Mouse (Mus musculus) myocyte (in vitro differentiated cells): ENCODE measurements around the gene Gngt2. TPM values are rescaled to one million over a fixed set of nuclear protein-coding genes. Genes with fewer than 3 reads are reported as not detected.

Experiments
- H3K27me3 ChIP-seq: one replicate; pipeline ENCODE4 v1.6.1; 2011; ENCODE audit not compliant: control insufficient read depth, insufficient read depth, insufficient read length
- H3K36me3 ChIP-seq: one replicate; pipeline ENCODE4 v1.6.1; 2011; ENCODE audit not compliant: control insufficient read depth, insufficient read depth
- H3K4me2 ChIP-seq: one replicate; pipeline ENCODE4 v1.6.1; 2011; ENCODE audit warnings: low read depth, control low read depth
- H3K4me3 ChIP-seq: one replicate; pipeline ENCODE4 v1.5.1; 2011; ENCODE audit warnings: mild to moderate bottlenecking, control low read depth, moderate library complexity
- H3K79me2 ChIP-seq: one replicate; pipeline ENCODE4 v1.6.1; 2011; ENCODE audit not compliant: control insufficient read depth, insufficient read depth
- H3ac ChIP-seq: one replicate; pipeline ENCODE4 v1.6.1; 2011; ENCODE audit not compliant: control insufficient read depth, insufficient read length
- CEBPB ChIP-seq: IDR thresholded peaks from 2 replicates; pipeline ENCODE4 v1.6.1; 2011; ENCODE audit warnings: mild to moderate bottlenecking, moderate library complexity; ENCODE audit not compliant: poor library complexity, insufficient read depth, severe bottlenecking
- E2F4 ChIP-seq: IDR thresholded peaks from one replicate; pipeline ENCODE4 v1.6.1; 2011; ENCODE audit warnings: mild to moderate bottlenecking, control low read depth, moderate library complexity; ENCODE audit not compliant: insufficient read depth
- MAX ChIP-seq: IDR thresholded peaks from one replicate; pipeline ENCODE4 v1.6.1; 2011; ENCODE audit warnings: low read depth, mild to moderate bottlenecking, control low read depth
- MYOD1 ChIP-seq, 3 experiments: IDR thresholded peaks; one replicate each; pipeline ENCODE4 v1.6.1; 2011; ENCODE audit warnings: control low read depth in 2 of 3, low read depth in 2 of 3, mild to moderate bottlenecking in 2 of 3, moderate library complexity in 1 of 3; ENCODE audit not compliant: insufficient read length in 2 of 3, control insufficient read depth in 1 of 3
- MYOG ChIP-seq, 3 experiments: IDR thresholded peaks; one replicate each; pipeline ENCODE4 v1.6.1; 2011; ENCODE audit warnings: control low read depth in 2 of 3, low read depth in 2 of 3, mild to moderate bottlenecking in 2 of 3; ENCODE audit not compliant: insufficient read length in 2 of 3, control insufficient read depth in 1 of 3, insufficient read depth in 1 of 3
- POLR2A ChIP-seq: IDR thresholded peaks from one replicate; pipeline ENCODE4 v1.6.1; 2011; ENCODE audit warnings: low read depth, mild to moderate bottlenecking, control low read depth, moderate library complexity; ENCODE audit not compliant: insufficient read length
- POLR2AphosphoS2 ChIP-seq: IDR thresholded peaks from one replicate; pipeline ENCODE4 v1.6.1; 2011; ENCODE audit warnings: low read depth, control low read depth; ENCODE audit not compliant: insufficient read length
- REST ChIP-seq: IDR thresholded peaks from one replicate; pipeline ENCODE4 v1.6.1; 2011; ENCODE audit warnings: mild to moderate bottlenecking, control low read depth, moderate library complexity; ENCODE audit not compliant: insufficient read depth, insufficient read length
- SRF ChIP-seq: IDR thresholded peaks from one replicate; pipeline ENCODE4 v1.6.1; 2011; ENCODE audit warnings: low read depth; ENCODE audit not compliant: control insufficient read depth, insufficient read length
- TCF12 ChIP-seq: IDR thresholded peaks from one replicate; pipeline ENCODE4 v1.6.1; 2011; ENCODE audit warnings: mild to moderate bottlenecking, control low read depth; ENCODE audit not compliant: poor library complexity, insufficient read depth, severe bottlenecking
- TCF3 ChIP-seq: IDR thresholded peaks from one replicate; pipeline ENCODE4 v1.6.1; 2011; ENCODE audit warnings: low read depth, control low read depth; ENCODE audit not compliant: insufficient read length
- USF1 ChIP-seq: IDR thresholded peaks from one replicate; pipeline ENCODE4 v1.6.1; 2011; ENCODE audit warnings: low read depth, mild to moderate bottlenecking, control low read depth, moderate library complexity
- polyA plus RNA-seq: library from polyadenylated mRNA; unstranded; fragments of >200 nt; fragmentation: generic; extraction: Trizol; gene quantifications from one replicate; pipeline ENCODE4 v1.2.1, GENCODE M21; 2012; ENCODE audit warnings: missing spikeins

Gene Gngt2
- polyA plus RNA-seq, 1 experiment = 1.1 TPM

DNA sequence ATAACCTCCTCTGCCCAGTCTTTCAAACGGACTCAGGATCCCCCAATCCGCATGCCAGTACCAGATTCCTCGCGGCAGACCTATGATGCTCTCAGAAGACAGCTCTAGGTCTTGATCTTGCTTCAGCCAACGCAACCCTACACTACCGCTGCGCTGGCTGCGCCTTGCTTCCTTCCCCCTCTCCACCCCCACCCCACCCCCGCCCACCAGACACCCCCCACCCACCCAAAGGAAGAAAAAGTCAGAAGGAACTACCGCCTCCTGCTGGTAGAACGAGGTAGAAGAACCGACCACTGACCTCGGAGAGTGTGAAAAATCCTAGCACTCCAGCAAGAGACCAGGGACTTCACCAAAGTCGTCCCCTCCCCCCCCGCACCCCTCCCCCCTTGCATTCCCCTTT lies 5.4 kb upstream of the Gngt2 start:
- Histone ChIP-seq H3ac (no peak overlapping the region), H3K27me3 (no peaks in the 10 kb centered on the region), H3K79me2 (no peaks in the 10 kb centered on the region), H3K36me3 (no peaks in the 10 kb centered on the region), H3K4me2 (no peak overlapping the region), H3K4me3 (no peak overlapping the region)
- no peak for TF ChIP-seq MYOG (IDR thresholded peaks at IDR 0.05; ENCODE audit: control insufficient read depth in 1 of 3, insufficient read depth in 1 of 3, insufficient read length in 2 of 3, low read depth in 2 of 3)
- no peak for TF ChIP-seq POLR2A
- no peak for TF ChIP-seq REST
- TF ChIP-seq MYOD1 (IDR thresholded peaks at IDR 0.05; ENCODE audit: control insufficient read depth in 1 of 3, insufficient read length in 2 of 3, low read depth in 2 of 3) = no peak
- TF ChIP-seq TCF3 = no peak
- TF ChIP-seq E2F4 = no peak
- TF ChIP-seq SRF = no peak
- no peak for TF ChIP-seq CEBPB
- no peak for TF ChIP-seq POLR2AphosphoS2
- TF ChIP-seq TCF12 = no peak
- no peak for TF ChIP-seq USF1
- TF ChIP-seq MAX = no peak

DNA sequence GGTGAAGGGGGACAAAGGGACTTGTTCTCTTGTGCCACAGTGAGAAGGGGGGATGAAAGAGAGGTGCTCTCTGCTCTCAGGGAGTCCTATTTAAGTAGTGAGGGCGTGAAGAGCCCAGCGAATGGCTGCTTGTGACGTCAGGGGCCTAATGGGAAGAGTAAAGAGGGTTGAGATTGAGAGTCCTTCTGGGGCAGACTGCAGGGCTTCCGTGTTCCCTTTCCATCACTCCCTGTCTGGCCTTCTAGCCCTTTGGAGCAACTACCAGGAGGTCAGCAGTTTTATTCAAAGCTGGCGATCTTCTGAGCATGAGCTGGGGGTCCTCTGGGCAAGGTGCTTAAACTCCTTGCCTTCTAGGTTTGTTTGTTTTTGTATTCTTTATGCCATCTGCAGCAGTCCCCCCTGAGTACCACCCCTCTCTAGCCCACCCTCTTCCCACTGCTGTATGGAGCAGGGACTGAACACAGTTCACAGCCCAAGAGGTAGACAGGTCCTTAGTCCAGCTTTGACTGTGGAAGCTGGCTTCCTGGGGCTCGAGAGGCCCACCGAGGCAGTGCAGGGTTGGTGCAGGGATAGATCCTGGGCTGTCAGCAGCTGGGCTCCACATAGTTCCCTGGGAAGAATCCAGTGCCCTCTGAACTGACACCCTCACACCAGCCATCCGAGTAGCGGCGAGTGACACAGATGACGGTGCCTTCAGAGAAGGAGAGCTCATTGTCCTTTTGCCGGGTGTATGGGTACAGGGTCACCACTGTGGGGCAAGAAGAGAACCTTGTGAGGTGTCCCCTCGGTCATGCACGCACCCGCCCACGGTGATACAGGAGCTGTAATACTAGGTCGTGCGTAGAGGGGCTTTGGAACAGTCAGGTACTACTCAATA lies 4.6 kb upstream of the Gngt2 start:
- no peak for TF ChIP-seq E2F4
- Histone ChIP-seq H3K79me2 (no peaks in the 10 kb centered on the region), H3ac (no peak overlapping the region), H3K36me3 (no peaks in the 10 kb centered on the region), H3K27me3 (no peaks in the 10 kb centered on the region), H3K4me3 (no peak overlapping the region), H3K4me2 (no peak overlapping the region)

DNA sequence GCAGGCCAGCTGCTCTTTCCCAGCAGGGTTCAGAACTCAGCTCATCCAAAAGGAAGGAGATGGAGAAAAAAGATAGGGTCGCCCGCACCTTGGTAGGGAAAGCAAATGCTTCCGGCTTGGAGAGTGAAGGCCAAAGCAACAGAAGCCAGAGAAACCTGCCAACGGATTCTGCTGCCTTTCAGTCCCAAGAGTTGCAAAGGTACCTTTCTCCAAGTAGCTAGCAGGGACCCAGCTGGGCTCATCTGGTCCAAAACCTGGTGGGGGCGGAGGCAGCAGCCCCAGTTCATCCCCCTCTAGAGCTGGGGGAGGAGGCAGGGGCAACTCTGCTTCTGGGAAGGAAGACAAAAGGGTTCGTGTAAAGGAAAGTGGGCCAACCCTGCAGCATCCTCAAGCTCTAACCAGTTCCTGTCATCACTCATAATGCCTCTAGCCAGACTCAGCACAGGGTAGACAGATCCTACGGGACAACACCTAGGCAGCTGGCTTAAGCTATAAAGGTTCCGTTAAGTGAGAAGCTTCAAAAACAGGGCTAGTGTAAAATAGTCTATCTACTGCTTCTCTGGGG lies 3.9 kb upstream of the Gngt2 start:
- Histone ChIP-seq H3K4me2 (no peak overlapping the region), H3K4me3 (no peak overlapping the region), H3K79me2 (no peaks in the 10 kb centered on the region), H3K36me3 (no peaks in the 10 kb centered on the region), H3ac (no peak overlapping the region), H3K27me3 (no peaks in the 10 kb centered on the region)
- TF ChIP-seq E2F4 (no peak), POLR2A (no peak), SRF (no peak), MYOD1 (IDR thresholded peaks at IDR 0.05; ENCODE audit: control insufficient read depth in 1 of 3, insufficient read length in 2 of 3, low read depth in 2 of 3) (no peak), MAX (no peak), MYOG (IDR thresholded peaks at IDR 0.05; ENCODE audit: control insufficient read depth in 1 of 3, insufficient read depth in 1 of 3, insufficient read length in 2 of 3, low read depth in 2 of 3) (no peak), USF1 (no peak)

DNA sequence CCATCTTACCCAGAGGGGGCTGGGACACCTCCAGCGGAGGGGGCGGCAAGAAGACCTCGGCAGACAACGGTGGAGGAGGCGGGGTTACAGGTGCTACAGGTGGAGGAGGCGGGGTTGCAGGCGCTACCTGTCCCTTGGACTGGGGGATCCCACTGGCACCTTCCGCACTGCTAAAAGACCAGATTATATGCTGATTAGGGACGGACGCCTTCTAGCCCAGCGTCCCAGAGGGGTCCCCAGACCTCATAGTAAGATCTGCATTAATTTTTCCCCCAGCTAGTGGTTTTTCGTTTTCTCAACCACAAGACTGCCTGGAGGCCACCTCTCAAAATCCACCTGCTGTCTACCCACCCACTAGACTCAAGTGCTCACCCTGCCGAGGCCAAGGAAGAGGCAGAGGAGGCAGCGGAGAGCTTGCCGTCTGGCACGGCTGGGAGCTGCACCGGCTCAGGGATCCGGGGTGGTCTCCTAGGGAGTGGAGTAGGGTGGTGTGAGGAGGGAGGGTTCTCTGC lies 3.3 kb upstream of the Gngt2 start:
- TF ChIP-seq MYOD1 (IDR thresholded peaks at IDR 0.05; ENCODE audit: control insufficient read depth in 1 of 3, insufficient read length in 2 of 3, low read depth in 2 of 3) (no peak), MAX (no peak), MYOG (IDR thresholded peaks at IDR 0.05; ENCODE audit: control insufficient read depth in 1 of 3, insufficient read depth in 1 of 3, insufficient read length in 2 of 3, low read depth in 2 of 3) (no peak), TCF12 (no peak)
- H3K4me2 ChIP-seq = peak overlapping the region; percentile 12
- H3K36me3 ChIP-seq = no peaks in the 10 kb centered on the region
- H3K27me3 ChIP-seq = no peaks in the 10 kb centered on the region
- no peaks in the 10 kb centered on the region for H3K79me2 ChIP-seq
- no peak overlapping the region for H3ac ChIP-seq
- no peak overlapping the region for H3K4me3 ChIP-seq

DNA sequence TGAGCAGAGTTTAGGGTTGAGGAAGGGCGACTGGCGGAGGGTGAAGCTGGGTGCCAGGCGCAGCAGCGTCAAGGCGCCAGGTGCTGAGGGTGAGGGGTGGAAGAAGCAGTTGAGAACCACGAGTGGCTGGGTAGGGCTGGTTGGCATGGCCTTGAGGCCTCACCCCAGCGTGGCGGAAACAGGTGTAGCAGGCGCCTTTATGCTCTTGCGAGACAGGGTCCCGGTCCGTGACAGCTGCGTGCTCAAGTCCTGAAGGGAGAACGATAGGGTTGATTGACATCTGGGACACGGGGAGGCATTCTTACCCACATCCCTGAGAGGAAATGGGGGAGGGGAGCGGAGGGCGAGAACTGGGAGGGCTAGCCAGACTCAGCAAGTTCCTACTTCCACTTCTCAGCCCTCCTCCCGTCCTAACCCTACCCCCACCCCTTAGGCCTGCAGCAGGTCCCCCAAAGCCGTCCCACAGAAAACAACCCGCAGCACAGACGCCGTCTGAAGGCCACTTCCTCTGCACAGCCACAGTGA lies 2.8 kb upstream of the Gngt2 start:
- Histone ChIP-seq H3K36me3 (no peaks in the 10 kb centered on the region), H3K4me3 (no peak overlapping the region), H3K27me3 (no peaks in the 10 kb centered on the region), H3K4me2 (peak overlapping the region; percentile 12), H3ac (no peak overlapping the region), H3K79me2 (no peaks in the 10 kb centered on the region)
- TF ChIP-seq E2F4 = no peak
- peak; percentile 6 for TF ChIP-seq SRF
- peak; percentile 85 for TF ChIP-seq POLR2AphosphoS2
- TF ChIP-seq TCF12 = peak; percentile 63
- peak in 2 of 3 experiments; percentile 97 to 98 for TF ChIP-seq MYOD1 (IDR thresholded peaks at IDR 0.05; ENCODE audit: control insufficient read depth in 1 of 3, insufficient read length in 2 of 3, low read depth in 2 of 3)
- TF ChIP-seq REST = no peak
- peak in 2 of 3 experiments; percentile 92 to 98 for TF ChIP-seq MYOG (IDR thresholded peaks at IDR 0.05; ENCODE audit: control insufficient read depth in 1 of 3, insufficient read depth in 1 of 3, insufficient read length in 2 of 3, low read depth in 2 of 3)
